Mouse (Mus musculus) brain, embryonic 14.5 days (tissue): ENCODE measurements at regions not wholly inside any gene's neighbourhood (a gene's known extent, or its start where the extent isn't known, plus 50 kb on each side); places are given as distances from the start of the nearest gene placed in this dataset.

Experiments used
- CTCF ChIP-seq: fragments of 200-500 bp; IDR thresholded peaks from 2 replicates; pipeline ENCODE4 v1.5.1; 2012; ENCODE audit warnings: inconsistent platforms, mild to moderate bottlenecking, moderate library complexity, borderline replicate concordance; ENCODE audit not compliant: insufficient read depth, insufficient read length; ENCODE audit errors: extremely low read depth
- POLR2A ChIP-seq: fragments of 200-500 bp; IDR thresholded peaks from 2 replicates; pipeline ENCODE4 v1.6.1; 2012; ENCODE audit warnings: mild to moderate bottlenecking, inconsistent platforms, borderline replicate concordance; ENCODE audit not compliant: poor library complexity, insufficient read depth, insufficient read length, severe bottlenecking; ENCODE audit errors: extremely low read depth

- TF ChIP-seq CTCF (no peak), POLR2A (no peak)
Observed at GRCm38 (mm10) chr16:77295574-77296355, 282.3 kb downstream of the Usp25 start.
